Comparison of ENCODE assay signal across 8 mouse cellular contexts in the genomic region with DNA sequence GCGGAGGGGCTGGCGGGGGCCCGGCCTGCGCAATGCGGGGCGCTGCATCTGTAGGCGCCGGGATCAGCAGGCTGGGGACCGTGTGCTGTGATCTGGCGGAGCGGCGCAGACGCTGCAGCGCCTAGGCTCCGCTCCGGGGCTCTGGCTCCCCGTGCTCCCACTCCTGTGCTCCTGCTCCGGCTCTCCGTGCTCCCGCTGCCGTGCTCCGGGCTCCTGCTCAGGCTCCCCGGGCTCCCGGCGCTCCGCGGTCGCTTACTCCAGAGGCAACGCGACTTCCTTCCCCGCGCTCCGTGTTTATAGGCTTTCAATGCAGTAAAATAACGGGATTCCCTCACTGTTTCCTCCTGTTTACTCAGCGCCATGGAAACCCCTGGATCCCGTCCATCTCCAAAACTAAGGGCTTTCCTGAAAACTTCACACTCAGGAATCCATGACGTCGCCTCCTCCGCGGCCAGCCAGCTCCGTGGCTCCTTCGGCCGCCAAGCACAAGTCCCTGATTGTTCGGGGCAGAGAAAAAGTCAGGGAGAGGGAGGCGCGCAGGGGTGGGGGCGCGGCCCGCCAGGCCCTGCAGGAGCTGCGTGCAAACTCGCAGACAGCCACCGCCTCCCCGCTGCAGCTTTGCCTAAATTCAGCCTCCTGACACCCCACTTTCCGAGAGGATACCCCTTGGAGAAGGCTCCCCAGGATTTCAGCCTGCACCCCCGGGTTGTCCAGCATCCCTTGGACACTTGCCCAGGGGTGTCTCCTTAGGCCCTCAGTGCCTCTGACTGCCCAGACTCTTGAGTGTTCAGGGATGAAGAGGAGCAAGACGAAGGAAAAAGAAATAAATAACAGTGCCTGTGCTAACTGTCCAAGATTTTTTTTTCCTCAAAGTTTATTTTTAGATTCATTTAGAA. TPM values are rescaled to one million over a fixed set of nuclear protein-coding genes. Genes with fewer than 3 reads are reported as not detected.
A peak's percentile ranks its signal among the peaks of the same experiment; 100 is the strongest.
DNase-seq lines count a peak whose midpoint lies in the region; ATAC-seq lines count a peak whose summit lies in the region.

A gene (minus strand): TSS at position 167 of the 896 bp plus-strand sequence.

- H3K4me3 ChIP-seq in hindbrain, embryonic 14.5 days (replicated peaks; ENCODE audit: low read length) = peak within 1 kb of the TSS; percentile 48

- H3K9me3 ChIP-seq in hindbrain, embryonic 14.5 days (ENCODE audit: control insufficient read depth, low read length) = no peaks in the 10 kb centered on the region

- H3K27me3 ChIP-seq in hindbrain, embryonic 14.5 days (ENCODE audit: control insufficient read depth, insufficient read depth, low read length) = peaks cover 27% of the 10 kb centered on the region

- DNase-seq in R1 (ENCODE audit: low read depth, low spot score) = peak; percentile 72
- peak; percentile 64 to 65 for DNase-seq in cerebellum, postnatal 14 days
- peak; percentile 71 to 78 for DNase-seq in frontal cortex, postnatal 36 days (ENCODE audit: low spot score in 2 of 2)
- DNase-seq in hindbrain, embryonic 14.5 days (ENCODE audit: low spot score) = peak; percentile 84
- DNase-seq in layer of hippocampus, postnatal 25 days (ENCODE audit: extremely low spot score in 1 of 2, low spot score in 1 of 2) = peak; percentile 59 to 63
- DNase-seq in lung, postnatal 10 days = peak; percentile 95
- DNase-seq in right cerebral cortex, adult 18-20 months = peak; percentile 76
- DNase-seq in T-cell, adult 2 months (ENCODE audit: low spot score) = no peak

- peak within 1 kb of the TSS; percentile 69 for H3K9ac ChIP-seq in hindbrain, embryonic 14.5 days

- H3K27ac ChIP-seq in hindbrain, embryonic 14.5 days = peak within 1 kb of the TSS; percentile 66

- H3K36me3 ChIP-seq in hindbrain, embryonic 14.5 days (replicated peaks; ENCODE audit: control insufficient read depth, insufficient read depth) = no peaks in the 10 kb centered on the region

- H3K4me2 ChIP-seq in hindbrain, embryonic 14.5 days (replicated peaks) = peak within 1 kb of the TSS; percentile 78

- WGBS in hindbrain, embryonic 14.5 days = under 1% methylated on average over 56 of the region's 56 CpGs

- peak; percentile 76 for ATAC-seq in hindbrain, embryonic 14.5 days (ENCODE audit: low FRiP score)

- H3K4me1 ChIP-seq in hindbrain, embryonic 14.5 days (replicated peaks; ENCODE audit: control insufficient read depth, insufficient read depth, low read length) = peaks cover 22% of the 10 kb centered on the region; the same call in 1 of the 2 replicates

RNA-seq across cellular contexts. Expression of the gene that starts here (rescaled TPM):
- polyA plus RNA-seq in hindbrain, embryonic 14.5 days (2014; fragmentation: Nextera tagmentation; extraction: Ambion mirVana) = 3.4 and 3.7 TPM in 2 replicates
- total RNA-seq in layer of hippocampus, postnatal 25 days (2021) = 10 to 100 TPM; 16.1 to 21.6 TPM
